Mouse (Mus musculus) myocyte (in vitro differentiated cells): ENCODE results near the gene Gm20388. TPM values are rescaled to one million over a fixed set of nuclear protein-coding genes. Genes with fewer than 3 reads are reported as not detected.
A peak's percentile ranks its signal among the peaks of the same experiment; 100 is the strongest.

ENCODE experiments used
- H3K27me3 ChIP-seq: one replicate; pipeline ENCODE4 v1.6.1; 2011; ENCODE audit not compliant: control insufficient read depth, insufficient read depth, insufficient read length
- H3K36me3 ChIP-seq: one replicate; pipeline ENCODE4 v1.6.1; 2011; ENCODE audit not compliant: control insufficient read depth, insufficient read depth
- H3K4me2 ChIP-seq: one replicate; pipeline ENCODE4 v1.6.1; 2011; ENCODE audit warnings: low read depth, control low read depth
- H3K4me3 ChIP-seq: one replicate; pipeline ENCODE4 v1.5.1; 2011; ENCODE audit warnings: mild to moderate bottlenecking, control low read depth, moderate library complexity
- H3K79me2 ChIP-seq: one replicate; pipeline ENCODE4 v1.6.1; 2011; ENCODE audit not compliant: control insufficient read depth, insufficient read depth
- H3ac ChIP-seq: one replicate; pipeline ENCODE4 v1.6.1; 2011; ENCODE audit not compliant: control insufficient read depth, insufficient read length
- CEBPB ChIP-seq: IDR thresholded peaks from 2 replicates; pipeline ENCODE4 v1.6.1; 2011; ENCODE audit warnings: mild to moderate bottlenecking, moderate library complexity; ENCODE audit not compliant: poor library complexity, insufficient read depth, severe bottlenecking
- E2F4 ChIP-seq: IDR thresholded peaks from one replicate; pipeline ENCODE4 v1.6.1; 2011; ENCODE audit warnings: mild to moderate bottlenecking, control low read depth, moderate library complexity; ENCODE audit not compliant: insufficient read depth
- MAX ChIP-seq: IDR thresholded peaks from one replicate; pipeline ENCODE4 v1.6.1; 2011; ENCODE audit warnings: low read depth, mild to moderate bottlenecking, control low read depth
- MYOD1 ChIP-seq, 3 experiments: IDR thresholded peaks; one replicate each; pipeline ENCODE4 v1.6.1; 2011; ENCODE audit warnings: control low read depth in 2 of 3, low read depth in 2 of 3, mild to moderate bottlenecking in 2 of 3, moderate library complexity in 1 of 3; ENCODE audit not compliant: insufficient read length in 2 of 3, control insufficient read depth in 1 of 3
- MYOG ChIP-seq, 3 experiments: IDR thresholded peaks; one replicate each; pipeline ENCODE4 v1.6.1; 2011; ENCODE audit warnings: control low read depth in 2 of 3, low read depth in 2 of 3, mild to moderate bottlenecking in 2 of 3; ENCODE audit not compliant: insufficient read length in 2 of 3, control insufficient read depth in 1 of 3, insufficient read depth in 1 of 3
- POLR2A ChIP-seq: IDR thresholded peaks from one replicate; pipeline ENCODE4 v1.6.1; 2011; ENCODE audit warnings: low read depth, mild to moderate bottlenecking, control low read depth, moderate library complexity; ENCODE audit not compliant: insufficient read length
- POLR2AphosphoS2 ChIP-seq: IDR thresholded peaks from one replicate; pipeline ENCODE4 v1.6.1; 2011; ENCODE audit warnings: low read depth, control low read depth; ENCODE audit not compliant: insufficient read length
- REST ChIP-seq: IDR thresholded peaks from one replicate; pipeline ENCODE4 v1.6.1; 2011; ENCODE audit warnings: mild to moderate bottlenecking, control low read depth, moderate library complexity; ENCODE audit not compliant: insufficient read depth, insufficient read length
- SRF ChIP-seq: IDR thresholded peaks from one replicate; pipeline ENCODE4 v1.6.1; 2011; ENCODE audit warnings: low read depth; ENCODE audit not compliant: control insufficient read depth, insufficient read length
- TCF12 ChIP-seq: IDR thresholded peaks from one replicate; pipeline ENCODE4 v1.6.1; 2011; ENCODE audit warnings: mild to moderate bottlenecking, control low read depth; ENCODE audit not compliant: poor library complexity, insufficient read depth, severe bottlenecking
- TCF3 ChIP-seq: IDR thresholded peaks from one replicate; pipeline ENCODE4 v1.6.1; 2011; ENCODE audit warnings: low read depth, control low read depth; ENCODE audit not compliant: insufficient read length
- USF1 ChIP-seq: IDR thresholded peaks from one replicate; pipeline ENCODE4 v1.6.1; 2011; ENCODE audit warnings: low read depth, mild to moderate bottlenecking, control low read depth, moderate library complexity
- polyA plus RNA-seq: library from polyadenylated mRNA; unstranded; fragments of >200 nt; fragmentation: generic; extraction: Trizol; gene quantifications from one replicate; pipeline ENCODE4 v1.2.1, GENCODE M21; 2012; ENCODE audit warnings: missing spikeins

Gene Gm20388
- polyA plus RNA-seq, 1 experiment = 15.3 TPM

DNA sequence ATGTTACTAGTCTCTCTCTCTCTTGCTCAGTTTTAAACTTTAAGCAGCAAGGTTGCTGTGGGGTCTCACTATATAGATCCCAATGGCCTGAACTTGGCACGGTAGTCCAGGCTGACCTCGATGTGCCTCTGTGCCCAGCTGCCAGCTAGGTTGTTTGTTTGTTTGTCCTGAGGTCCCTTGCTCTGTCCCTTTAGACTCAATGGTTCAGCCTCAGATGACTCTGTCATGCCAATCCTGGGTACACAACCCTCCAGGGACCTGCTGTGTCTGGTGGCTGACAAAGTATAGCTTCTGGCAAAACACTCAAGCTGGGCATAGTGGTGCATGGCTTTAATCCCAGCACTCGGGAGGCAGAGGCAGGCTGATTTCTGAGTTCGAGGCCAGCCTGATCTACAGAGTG lies 337.8 kb downstream of the Gm20388 start:
- no peaks in the 10 kb centered on the region for H3K36me3 ChIP-seq
- H3K4me3 ChIP-seq = no peak overlapping the region
- no peak overlapping the region for H3K4me2 ChIP-seq
- H3ac ChIP-seq = no peak overlapping the region
- no peaks in the 10 kb centered on the region for H3K27me3 ChIP-seq
- TF ChIP-seq TCF12 (no peak), POLR2A (no peak), CEBPB (no peak), MAX (no peak), USF1 (no peak), MYOD1 (IDR thresholded peaks at IDR 0.05; ENCODE audit: control insufficient read depth in 1 of 3, insufficient read length in 2 of 3, low read depth in 2 of 3) (no peak), MYOG (IDR thresholded peaks at IDR 0.05; ENCODE audit: control insufficient read depth in 1 of 3, insufficient read depth in 1 of 3, insufficient read length in 2 of 3, low read depth in 2 of 3) (no peak), E2F4 (no peak), TCF3 (no peak), SRF (no peak), POLR2AphosphoS2 (no peak), REST (no peak)
- H3K79me2 ChIP-seq = peaks cover 35% of the 10 kb centered on the region

GRCm38 (mm10) chr8:120249800-120250336 lies 339.2 kb downstream of the Gm20388 start:
- H3K79me2 ChIP-seq = peaks cover 39% of the 10 kb centered on the region
- no peaks in the 10 kb centered on the region for H3K36me3 ChIP-seq
- H3K4me2 ChIP-seq = no peak overlapping the region
- peak overlapping the region; percentile 5 for H3K4me3 ChIP-seq
- no peak overlapping the region for H3ac ChIP-seq
- TF ChIP-seq POLR2AphosphoS2 (no peak), MYOD1 (IDR thresholded peaks at IDR 0.05; ENCODE audit: control insufficient read depth in 1 of 3, insufficient read length in 2 of 3, low read depth in 2 of 3) (peak in 1 of 3 experiments; percentile 77), REST (no peak), CEBPB (no peak), POLR2A (no peak), MYOG (IDR thresholded peaks at IDR 0.05; ENCODE audit: control insufficient read depth in 1 of 3, insufficient read depth in 1 of 3, insufficient read length in 2 of 3, low read depth in 2 of 3) (peak; percentile 7 to 88 (median 37))
- no peaks in the 10 kb centered on the region for H3K27me3 ChIP-seq

GRCm38 (mm10) chr8:120250750-120251410 lies 340.2 kb downstream of the Gm20388 start:
- no peaks in the 10 kb centered on the region for H3K27me3 ChIP-seq
- peak overlapping the region; percentile 53 for H3K4me2 ChIP-seq
- H3ac ChIP-seq = no peak overlapping the region
- TF ChIP-seq MYOG (IDR thresholded peaks at IDR 0.05; ENCODE audit: control insufficient read depth in 1 of 3, insufficient read depth in 1 of 3, insufficient read length in 2 of 3, low read depth in 2 of 3) (peak in 1 of 3 experiments; percentile 40), TCF12 (no peak), MYOD1 (IDR thresholded peaks at IDR 0.05; ENCODE audit: control insufficient read depth in 1 of 3, insufficient read length in 2 of 3, low read depth in 2 of 3) (peak in 1 of 3 experiments; percentile 69), SRF (no peak), POLR2A (peak; percentile 13)
- peaks cover 37% of the 10 kb centered on the region for H3K79me2 ChIP-seq
- peak overlapping the region; percentile 5 for H3K4me3 ChIP-seq
- H3K36me3 ChIP-seq = no peaks in the 10 kb centered on the region

DNA sequence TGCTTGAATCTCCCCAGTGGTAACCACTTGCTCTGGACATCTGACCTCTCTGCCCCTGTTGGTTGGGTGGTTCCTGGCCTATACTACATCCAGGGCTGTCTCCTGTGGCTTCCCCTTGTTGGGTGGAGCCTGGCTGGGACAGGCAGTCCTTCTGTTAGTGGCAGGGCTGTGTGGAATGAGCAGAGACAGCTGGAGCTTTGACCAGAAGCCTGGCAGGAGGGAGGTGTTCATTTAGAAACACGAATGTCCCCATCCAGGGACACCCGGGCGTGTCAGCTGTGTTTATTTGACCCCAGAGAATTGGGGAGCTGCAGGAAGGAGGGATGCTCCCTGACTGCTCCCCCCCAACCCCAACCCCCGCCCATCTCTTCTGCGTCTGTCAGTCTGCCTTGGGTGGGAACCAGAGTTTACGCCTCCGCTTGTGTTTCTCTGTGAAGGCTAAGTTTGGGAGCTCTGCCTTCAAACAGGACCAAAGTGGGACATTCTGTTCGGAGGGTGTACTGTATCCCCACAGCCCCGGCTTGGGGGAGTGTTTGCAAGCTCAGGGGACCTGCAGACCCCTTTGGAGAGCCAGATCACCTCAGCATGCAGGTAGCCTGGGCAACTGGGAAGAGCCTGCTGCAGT lies 340.9 kb downstream of the Gm20388 start:
- Histone ChIP-seq H3K4me3 (peak overlapping the region; percentile 5), H3K27me3 (no peaks in the 10 kb centered on the region), H3ac (no peak overlapping the region), H3K4me2 (peak overlapping the region; percentile 53), H3K36me3 (no peaks in the 10 kb centered on the region), H3K79me2 (peaks cover 34% of the 10 kb centered on the region)
- peak; percentile 56 for TF ChIP-seq TCF12
- TF ChIP-seq USF1 = no peak
- no peak for TF ChIP-seq POLR2AphosphoS2
- TF ChIP-seq TCF3 = peak; percentile 32
- no peak for TF ChIP-seq MAX
- no peak for TF ChIP-seq POLR2A
- TF ChIP-seq MYOG (IDR thresholded peaks at IDR 0.05; ENCODE audit: control insufficient read depth in 1 of 3, insufficient read depth in 1 of 3, insufficient read length in 2 of 3, low read depth in 2 of 3) = peak; percentile 78 to 94 (median 87)
- TF ChIP-seq CEBPB = no peak
- TF ChIP-seq SRF = no peak
- TF ChIP-seq REST = no peak
- TF ChIP-seq MYOD1 (IDR thresholded peaks at IDR 0.05; ENCODE audit: control insufficient read depth in 1 of 3, insufficient read length in 2 of 3, low read depth in 2 of 3) = peak; percentile 84 to 97 (median 94)
- TF ChIP-seq E2F4 = no peak
